Comparison of ENCODE assay signal across 18 mouse cellular contexts in genomic region chr4:95018221-95018620, GRCm38 (mm10). TPM values are rescaled to one million over a fixed set of nuclear protein-coding genes. Genes with fewer than 3 reads are reported as not detected.
DNase-seq lines count a peak whose midpoint lies in the region; ATAC-seq and TF ChIP-seq lines count a peak whose summit lies in the region.
"Had no signal": no experiment of that assay in that cellular context is flagged by ENCODE, and none has a peak within 500 bp of the region (broad histone marks: within the 10 kb centered on the region; RNA-seq: fewer than 3 reads in every experiment).

No protein-coding gene starts in this region.

- H3K4me1 ChIP-seq in hindbrain, embryonic 11.5 days (replicated peaks; ENCODE audit: control insufficient read depth, insufficient read depth, low read length) = no peaks in the 10 kb centered on the region
- no peaks in the 10 kb centered on the region for H3K4me1 ChIP-seq in hindbrain, postnatal 0 days (ENCODE audit: insufficient read depth, low read length)
- H3K4me1 ChIP-seq in midbrain, embryonic 12.5 days = no peaks in the 10 kb centered on the region
- H3K4me1 ChIP-seq in midbrain, embryonic 10.5 days = no peaks in the 10 kb centered on the region
- no peaks in the 10 kb centered on the region for H3K4me1 ChIP-seq in hindbrain, embryonic 16.5 days (ENCODE audit: control insufficient read depth, insufficient read depth, low read depth, low read length)
- no peaks in the 10 kb centered on the region for H3K4me1 ChIP-seq in neural tube, embryonic 14.5 days (ENCODE audit: control insufficient read depth, insufficient read depth, low read length)
- H3K4me1 ChIP-seq: forebrain, embryonic 13.5 days had no signal

- H3K9ac ChIP-seq in hindbrain, embryonic 11.5 days (ENCODE audit: low read depth, low read length) = no peak overlapping the region
- no peak overlapping the region for H3K9ac ChIP-seq in hindbrain, postnatal 0 days (replicated peaks; ENCODE audit: low read length)
- H3K9ac ChIP-seq in midbrain, embryonic 12.5 days (replicated peaks) = no peak overlapping the region
- H3K9ac ChIP-seq in hindbrain, embryonic 16.5 days (ENCODE audit: low read depth, low read length) = no peak overlapping the region
- no peak overlapping the region for H3K9ac ChIP-seq in neural tube, embryonic 14.5 days (replicated peaks; ENCODE audit: low read depth, low read length)
- H3K9ac ChIP-seq: embryonic facial prominence, embryonic 13.5 days; forebrain, embryonic 13.5 days; forebrain, postnatal 0 days had no signal

- DNase-seq in hindbrain, embryonic 11.5 days (ENCODE audit: low spot score) = no peak
- DNase-seq in hindbrain, postnatal 0 days (ENCODE audit: low spot score) = no peak
- no peak for DNase-seq in midbrain, embryonic 10.5 days (ENCODE audit: low spot score)
- DNase-seq in left cerebral cortex, postnatal 14 days (ENCODE audit: low spot score in 2 of 2) = no peak
- no peak for DNase-seq in adrenal gland, adult (ENCODE audit: inconsistent age in 2 of 2, low spot score in 1 of 2)
- DNase-seq: adrenal gland, adult 8-10 months; adrenal gland, postnatal 36 days; cerebellum, adult 11 months; cerebellum, adult 8-10 months; cerebellum, postnatal 14 days; forebrain, postnatal 0 days; gastrocnemius, postnatal 14 days; heart, postnatal 10 days had no signal

- TF ChIP-seq CTCF in hindbrain, postnatal 0 days (IDR thresholded peaks at IDR 0.05; ENCODE audit: low read depth) = no peak

- no peaks in the 10 kb centered on the region for H3K27me3 ChIP-seq in hindbrain, embryonic 11.5 days (ENCODE audit: control insufficient read depth, insufficient read depth, low read length)
- no peaks in the 10 kb centered on the region for H3K27me3 ChIP-seq in hindbrain, postnatal 0 days (ENCODE audit: insufficient read depth, low read length)
- H3K27me3 ChIP-seq in midbrain, embryonic 12.5 days = no peaks in the 10 kb centered on the region
- H3K27me3 ChIP-seq in midbrain, embryonic 10.5 days (ENCODE audit: low read depth, poor library complexity, severe bottlenecking) = no peaks in the 10 kb centered on the region
- no peaks in the 10 kb centered on the region for H3K27me3 ChIP-seq in hindbrain, embryonic 16.5 days (replicated peaks; ENCODE audit: control insufficient read depth, insufficient read depth, low read length)
- no peaks in the 10 kb centered on the region for H3K27me3 ChIP-seq in neural tube, embryonic 14.5 days (ENCODE audit: control insufficient read depth, insufficient read depth, low read length)
- H3K27me3 ChIP-seq: embryonic facial prominence, embryonic 13.5 days had no signal

- intact Hi-C loops in left cerebral cortex, postnatal 14 days (cut with DNase I) = no loop called here

- H3K27ac ChIP-seq in hindbrain, embryonic 11.5 days (ENCODE audit: low read depth, low read length) = no peak overlapping the region
- no peak overlapping the region for H3K27ac ChIP-seq in hindbrain, postnatal 0 days
- H3K27ac ChIP-seq in midbrain, embryonic 12.5 days (replicated peaks) = no peak overlapping the region
- H3K27ac ChIP-seq in midbrain, embryonic 10.5 days (replicated peaks) = no peak overlapping the region
- no peak overlapping the region for H3K27ac ChIP-seq in hindbrain, embryonic 16.5 days (ENCODE audit: low read depth, low read length)
- no peak overlapping the region for H3K27ac ChIP-seq in neural tube, embryonic 14.5 days (ENCODE audit: low read depth, low read length)
- H3K27ac ChIP-seq: embryonic facial prominence, embryonic 13.5 days; forebrain, embryonic 13.5 days had no signal

- no peak overlapping the region for H3K4me3 ChIP-seq in hindbrain, embryonic 11.5 days (ENCODE audit: low read depth, low read length)
- no peak overlapping the region for H3K4me3 ChIP-seq in hindbrain, postnatal 0 days (ENCODE audit: low read length)
- no peak overlapping the region for H3K4me3 ChIP-seq in midbrain, embryonic 12.5 days
- no peak overlapping the region for H3K4me3 ChIP-seq in midbrain, embryonic 10.5 days
- H3K4me3 ChIP-seq in hindbrain, embryonic 16.5 days (ENCODE audit: low read length) = no peak overlapping the region
- no peak overlapping the region for H3K4me3 ChIP-seq in neural tube, embryonic 14.5 days (ENCODE audit: low read depth, low read length)
- H3K4me3 ChIP-seq: embryonic facial prominence, embryonic 13.5 days; forebrain, embryonic 13.5 days had no signal

- 43% methylated on average over 7 of the region's 7 CpGs for WGBS in hindbrain, embryonic 11.5 days
- 24% methylated on average over 7 of the region's 7 CpGs for WGBS in hindbrain, postnatal 0 days
- WGBS in midbrain, embryonic 12.5 days = 42% methylated on average over 7 of the region's 7 CpGs
- WGBS in midbrain, embryonic 10.5 days = 42% methylated on average over 7 of the region's 7 CpGs
- WGBS in hindbrain, embryonic 16.5 days = 18% methylated on average over 7 of the region's 7 CpGs
- whole genome bisulfite sequencing in neural tube, embryonic 14.5 days = 25% methylated on average over 7 of the region's 7 CpGs

- H3K36me3 ChIP-seq in hindbrain, embryonic 11.5 days (ENCODE audit: control insufficient read depth, insufficient read depth, low read length) = no peaks in the 10 kb centered on the region
- H3K36me3 ChIP-seq in hindbrain, postnatal 0 days (ENCODE audit: insufficient read depth, low read length) = no peaks in the 10 kb centered on the region
- H3K36me3 ChIP-seq in midbrain, embryonic 12.5 days = no peaks in the 10 kb centered on the region
- no peaks in the 10 kb centered on the region for H3K36me3 ChIP-seq in midbrain, embryonic 10.5 days
- no peaks in the 10 kb centered on the region for H3K36me3 ChIP-seq in hindbrain, embryonic 16.5 days (ENCODE audit: control insufficient read depth, insufficient read depth, low read length)
- no peaks in the 10 kb centered on the region for H3K36me3 ChIP-seq in neural tube, embryonic 14.5 days (ENCODE audit: control insufficient read depth, insufficient read depth, low read length)
- H3K36me3 ChIP-seq: embryonic facial prominence, embryonic 13.5 days had no signal

- H3K9me3 ChIP-seq in hindbrain, embryonic 11.5 days (ENCODE audit: control insufficient read depth, low read length) = no peaks in the 10 kb centered on the region
- no peaks in the 10 kb centered on the region for H3K9me3 ChIP-seq in hindbrain, postnatal 0 days (ENCODE audit: low read length)
- H3K9me3 ChIP-seq in midbrain, embryonic 12.5 days = no peaks in the 10 kb centered on the region
- no peaks in the 10 kb centered on the region for H3K9me3 ChIP-seq in midbrain, embryonic 10.5 days (replicated peaks)
- H3K9me3 ChIP-seq in hindbrain, embryonic 16.5 days (ENCODE audit: control insufficient read depth, low read length) = no peaks in the 10 kb centered on the region
- H3K9me3 ChIP-seq in neural tube, embryonic 14.5 days (ENCODE audit: control insufficient read depth, low read length) = no peaks in the 10 kb centered on the region
- H3K9me3 ChIP-seq: embryonic facial prominence, embryonic 13.5 days; forebrain, embryonic 13.5 days had no signal

- no peak overlapping the region for H3K4me2 ChIP-seq in hindbrain, embryonic 11.5 days (replicated peaks; ENCODE audit: low read depth, low read length)
- H3K4me2 ChIP-seq in hindbrain, postnatal 0 days (ENCODE audit: low read depth, low read length) = no peak overlapping the region
- H3K4me2 ChIP-seq in midbrain, embryonic 12.5 days (replicated peaks) = no peak overlapping the region
- no peak overlapping the region for H3K4me2 ChIP-seq in hindbrain, embryonic 16.5 days (ENCODE audit: low read length)
- H3K4me2 ChIP-seq in neural tube, embryonic 14.5 days (ENCODE audit: low read depth, low read length) = no peak overlapping the region
- H3K4me2 ChIP-seq: embryonic facial prominence, embryonic 13.5 days; forebrain, embryonic 13.5 days had no signal

- peak; percentile 67; the same call in 1 of the 2 replicates for ATAC-seq in hindbrain, embryonic 11.5 days (ENCODE audit: low FRiP score)
- ATAC-seq in hindbrain, postnatal 0 days = no peak
- ATAC-seq in midbrain, embryonic 12.5 days (ENCODE audit: low FRiP score, low read depth) = 0 out of 2 replicates have a peak, but pooled peaks have one; percentile 4
- ATAC-seq in hindbrain, embryonic 16.5 days = peak; percentile 52; the same call in 1 of the 2 replicates
- peak; percentile 68; the same call in 1 of the 2 replicates for ATAC-seq in neural tube, embryonic 14.5 days (ENCODE audit: low read depth)
- ATAC-seq: forebrain, embryonic 13.5 days; forebrain, postnatal 0 days had no signal

RNA-seq across cellular contexts. Expression of gene Jun, which starts 33.8 kb away (rescaled TPM):
- 25.6 and 25.7 TPM in 2 replicates for polyA plus RNA-seq in hindbrain, embryonic 11.5 days (2014; fragmentation: Nextera tagmentation; extraction: Ambion mirVana)
- total RNA-seq in hindbrain, postnatal 0 days (2014; rRNA removed) = 74.4 and 86.4 TPM in 2 replicates
- polyA plus RNA-seq in hindbrain, postnatal 0 days (2015; fragmentation: Nextera tagmentation; extraction: Ambion mirVana) = 57.5 and 59.9 TPM in 2 replicates
- 70.8 and 80.6 TPM in 2 replicates for polyA plus RNA-seq in midbrain, embryonic 12.5 days (2016; fragmentation: Nextera tagmentation; extraction: Ambion mirVana)
- 68.9 and 71.0 TPM in 2 replicates for polyA plus RNA-seq in midbrain, embryonic 10.5 days (2016; fragmentation: Nextera tagmentation; extraction: Ambion mirVana)
- 62.9 and 63.7 TPM in 2 replicates for polyA plus RNA-seq in hindbrain, embryonic 16.5 days (2015; fragmentation: Nextera tagmentation; extraction: Ambion mirVana)
- 25.2 and 38.7 TPM in 2 replicates for polyA plus RNA-seq in neural tube, embryonic 14.5 days (2014; fragmentation: Nextera tagmentation; extraction: Ambion mirVana)
- total RNA-seq in left cerebral cortex, postnatal 14 days (2021) = 10 to 100 TPM; 47.1 to 48.6 TPM

RNA-seq across cellular contexts. Expression of gene Mysm1, which starts 39.3 kb away (rescaled TPM):
- 29.6 and 42.0 TPM in 2 replicates for polyA plus RNA-seq in hindbrain, embryonic 11.5 days (2014; fragmentation: Nextera tagmentation; extraction: Ambion mirVana)
- 18.9 and 36.8 TPM in 2 replicates for total RNA-seq in hindbrain, postnatal 0 days (2014; rRNA removed)
- 30.1 and 31.1 TPM in 2 replicates for polyA plus RNA-seq in hindbrain, postnatal 0 days (2015; fragmentation: Nextera tagmentation; extraction: Ambion mirVana)
- polyA plus RNA-seq in midbrain, embryonic 12.5 days (2016; fragmentation: Nextera tagmentation; extraction: Ambion mirVana) = 35.0 and 36.9 TPM in 2 replicates
- 26.0 and 32.1 TPM in 2 replicates for polyA plus RNA-seq in midbrain, embryonic 10.5 days (2016; fragmentation: Nextera tagmentation; extraction: Ambion mirVana)
- 22.4 and 22.5 TPM in 2 replicates for polyA plus RNA-seq in hindbrain, embryonic 16.5 days (2015; fragmentation: Nextera tagmentation; extraction: Ambion mirVana)
- polyA plus RNA-seq in neural tube, embryonic 14.5 days (2014; fragmentation: Nextera tagmentation; extraction: Ambion mirVana) = 34.5 and 46.8 TPM in 2 replicates
- total RNA-seq in left cerebral cortex, postnatal 14 days (2021) = 10 to 100 TPM; 25.7 to 28.4 TPM
